Comparison of ENCODE assay signal across 17 mouse cellular contexts in the genomic region with DNA sequence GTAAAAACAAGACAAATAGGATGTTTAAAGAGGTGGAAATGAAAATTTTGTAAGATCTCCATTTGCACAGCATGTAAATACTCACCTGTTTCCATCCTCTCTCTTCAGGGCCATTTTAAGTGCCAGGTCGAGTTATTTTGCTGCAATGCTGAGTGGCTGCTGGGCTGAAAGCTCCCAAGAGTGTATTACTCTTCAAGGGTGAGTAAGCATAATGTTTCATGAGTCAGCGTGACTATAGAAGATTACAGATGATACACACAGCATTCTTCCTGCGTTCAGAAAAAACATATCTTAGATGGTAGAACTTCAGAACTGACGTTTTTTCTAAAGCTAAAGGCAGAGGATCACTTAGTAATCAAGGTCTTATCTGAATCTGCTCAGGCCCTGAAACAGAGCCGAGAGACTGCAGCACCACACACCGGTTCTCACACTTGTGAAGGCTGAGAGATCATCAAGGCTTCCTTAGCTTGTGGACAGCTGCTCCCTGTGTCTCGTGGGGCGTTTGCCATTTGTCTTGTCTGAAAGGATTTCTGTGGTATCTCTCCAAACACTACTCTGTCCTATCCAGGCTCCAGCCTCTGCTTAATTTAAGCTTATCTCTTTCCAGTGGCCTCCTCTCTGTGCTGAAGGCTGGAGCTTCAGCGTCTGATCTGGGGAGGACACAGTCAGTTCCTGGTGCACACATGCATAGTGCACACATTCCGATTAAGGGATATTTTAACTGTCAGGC. TPM values are rescaled to one million over a fixed set of nuclear protein-coding genes. Genes with fewer than 3 reads are reported as not detected.
DNase-seq lines count a peak whose midpoint lies in the region; ATAC-seq and TF ChIP-seq lines count a peak whose summit lies in the region.
"Had no signal": no experiment of that assay in that cellular context is flagged by ENCODE, and none has a peak within 500 bp of the region (broad histone marks: within the 10 kb centered on the region; RNA-seq: fewer than 3 reads in every experiment).

No protein-coding gene starts in this region.

- TF ChIP-seq RAD21 in MEL (IDR thresholded peaks at IDR 0.05; ENCODE audit: low read depth, low read length): no peak

- H3K4me2 ChIP-seq in heart, embryonic 11.5 days: no peak overlapping the region
- peak overlapping the region; percentile 50 for H3K4me2 ChIP-seq in liver, embryonic 15.5 days
- H3K4me2 ChIP-seq in hindbrain, embryonic 16.5 days (ENCODE audit: low read length): no peak overlapping the region
- H3K4me2 ChIP-seq: lung, embryonic 15.5 days had no signal

- no peak overlapping the region for H3K4me3 ChIP-seq in heart, embryonic 11.5 days (ENCODE audit: low read depth, low read length)
- H3K4me3 ChIP-seq in MEL (ENCODE audit: control insufficient read depth in 1 of 2, insufficient read depth in 1 of 2, low read depth in 2 of 2, low read length in 2 of 2): peak overlapping the region; percentile 31 to 38
- H3K4me3 ChIP-seq in liver, embryonic 15.5 days (replicated peaks): no peak overlapping the region
- H3K4me3 ChIP-seq in hindbrain, embryonic 16.5 days (ENCODE audit: low read length): no peak overlapping the region
- H3K4me3 ChIP-seq: layer of hippocampus, adult 2 months; lung, embryonic 15.5 days; midbrain, embryonic 10.5 days had no signal

- H3K27ac ChIP-seq in heart, embryonic 11.5 days (ENCODE audit: low read depth, low read length): peak overlapping the region; percentile 35
- H3K27ac ChIP-seq in MEL (ENCODE audit: control insufficient read depth, low read depth, low read length): peak overlapping the region; percentile 65
- peak overlapping the region; percentile 92 for H3K27ac ChIP-seq in liver, embryonic 15.5 days (replicated peaks)
- H3K27ac ChIP-seq in hindbrain, embryonic 16.5 days (ENCODE audit: low read depth, low read length): no peak overlapping the region
- H3K27ac ChIP-seq: layer of hippocampus, adult 2 months; lung, embryonic 15.5 days; midbrain, embryonic 10.5 days had no signal

- peaks cover 9% of the 10 kb centered on the region; the same call in 1 of the 2 replicates for H3K4me1 ChIP-seq in heart, embryonic 11.5 days (ENCODE audit: control insufficient read depth, insufficient read depth, low read length)
- peaks cover 6 to 9% of the 10 kb centered on the region in 2 experiments; a peak in 3 of 4 replicates for H3K4me1 ChIP-seq in MEL (ENCODE audit: control insufficient read depth in 1 of 2, insufficient read depth in 2 of 2, low read length in 2 of 2)
- peaks cover 23% of the 10 kb centered on the region for H3K4me1 ChIP-seq in liver, embryonic 15.5 days (replicated peaks)
- H3K4me1 ChIP-seq in hindbrain, embryonic 16.5 days (ENCODE audit: control insufficient read depth, insufficient read depth, low read depth, low read length): no peaks in the 10 kb centered on the region
- H3K4me1 ChIP-seq: lung, embryonic 15.5 days had no signal

- H3K79me2 ChIP-seq in MEL (ENCODE audit: control insufficient read depth, insufficient read depth, low read length, poor library complexity): no peaks in the 10 kb centered on the region

- H3K27me3 ChIP-seq in heart, embryonic 11.5 days (ENCODE audit: control insufficient read depth, insufficient read depth, low read length): no peaks in the 10 kb centered on the region
- H3K27me3 ChIP-seq in MEL (ENCODE audit: control insufficient read depth in 1 of 2, insufficient read depth in 2 of 2, low read length in 2 of 2): no peaks in the 10 kb centered on the region
- H3K27me3 ChIP-seq in liver, embryonic 15.5 days: no peaks in the 10 kb centered on the region
- H3K27me3 ChIP-seq in hindbrain, embryonic 16.5 days (replicated peaks; ENCODE audit: control insufficient read depth, insufficient read depth, low read length): no peaks in the 10 kb centered on the region
- H3K27me3 ChIP-seq: lung, embryonic 15.5 days had no signal

- intact Hi-C loops in heart, postnatal 36 days (cut with DNase I): no loop called here

- 31% methylated on average over 10 of the region's 10 CpGs for WGBS in heart, embryonic 11.5 days (ENCODE audit: insufficient replicate concordance)
- WGBS in liver, embryonic 15.5 days (ENCODE audit: insufficient replicate concordance): 30% methylated on average over 10 of the region's 10 CpGs
- WGBS in hindbrain, embryonic 16.5 days: 77% methylated on average over 10 of the region's 10 CpGs

- no peak overlapping the region for H3K9ac ChIP-seq in heart, embryonic 11.5 days (ENCODE audit: low read depth, low read length)
- peak overlapping the region; percentile 13 for H3K9ac ChIP-seq in MEL (ENCODE audit: control insufficient read depth, low read depth, low read length, poor library complexity, severe bottlenecking)
- no peak overlapping the region for H3K9ac ChIP-seq in liver, embryonic 15.5 days
- H3K9ac ChIP-seq in hindbrain, embryonic 16.5 days (ENCODE audit: low read depth, low read length): no peak overlapping the region
- H3K9ac ChIP-seq: lung, embryonic 15.5 days had no signal

- H3K36me3 ChIP-seq in heart, embryonic 11.5 days (ENCODE audit: control insufficient read depth, insufficient read depth, low read length): no peaks in the 10 kb centered on the region
- H3K36me3 ChIP-seq in MEL (ENCODE audit: control insufficient read depth in 1 of 2, insufficient read depth in 2 of 2, low read length in 2 of 2): peaks cover 0 to 11% of the 10 kb centered on the region in 2 experiments; a peak in 2 of 4 replicates
- H3K36me3 ChIP-seq in liver, embryonic 15.5 days (replicated peaks): 0 out of 2 replicates have a peak, but pooled peaks cover 2% of the 10 kb centered on the region
- peaks cover 11% of the 10 kb centered on the region for H3K36me3 ChIP-seq in hindbrain, embryonic 16.5 days (ENCODE audit: control insufficient read depth, insufficient read depth, low read length)

- TF ChIP-seq POLR2A in MEL (IDR thresholded peaks at IDR 0.05; ENCODE audit: control insufficient read depth in 1 of 2, insufficient read depth in 1 of 2, low read depth in 1 of 2, low read length in 2 of 2, poor library complexity in 1 of 2): no peak

- peak; percentile 78 for ATAC-seq in heart, embryonic 11.5 days (replicated peaks; ENCODE audit: insufficient number of reproducible peaks, low FRiP score, low TSS enrichment)
- ATAC-seq in liver, embryonic 15.5 days (ENCODE audit: insufficient read depth): peak; percentile 95
- no peak for ATAC-seq in hindbrain, embryonic 16.5 days
- ATAC-seq: CD4-positive, CD25-positive, alpha-beta regulatory T cell, adult 4 months had no signal

- no peaks in the 10 kb centered on the region for H3K9me3 ChIP-seq in heart, embryonic 11.5 days (replicated peaks; ENCODE audit: control insufficient read depth, low read length)
- no peaks in the 10 kb centered on the region for H3K9me3 ChIP-seq in MEL (replicated peaks; ENCODE audit: insufficient read depth, low read length)
- no peaks in the 10 kb centered on the region for H3K9me3 ChIP-seq in liver, embryonic 15.5 days (replicated peaks)
- H3K9me3 ChIP-seq in hindbrain, embryonic 16.5 days (ENCODE audit: control insufficient read depth, low read length): no peaks in the 10 kb centered on the region
- H3K9me3 ChIP-seq: lung, embryonic 15.5 days; midbrain, embryonic 10.5 days had no signal

- peak in 1 of 2 experiments; percentile 38; a peak in 3 of 4 replicates for TF ChIP-seq EP300 in MEL (IDR thresholded peaks at IDR 0.05; ENCODE audit: low read depth in 1 of 2, low read length in 2 of 2)

- no peak for DNase-seq in heart, postnatal 36 days
- DNase-seq in MEL (ENCODE audit: low read depth, low spot score): peak; percentile 81
- peak; percentile 36 for DNase-seq in c-Kit-positive CD71-positive TER-119-negative erythroid progenitor cells, embryonic 14.5 days (ENCODE audit: low read depth)
- no peak for DNase-seq in right cerebral cortex, postnatal 36 days (ENCODE audit: low spot score in 2 of 2)
- DNase-seq in ovary, adult 18-20 months (ENCODE audit: low spot score): no peak
- DNase-seq: adrenal gland, postnatal 36 days; cerebellum, adult 11-12 months; heart, postnatal 10 days had no signal

- no peak for TF ChIP-seq CTCF in MEL (IDR thresholded peaks at IDR 0.05 in 2 of 3, conservative IDR thresholded peaks at IDR 0.05 in 1 of 3; ENCODE audit: control insufficient read depth in 1 of 3, insufficient read depth in 1 of 3, low read depth in 2 of 3, low read length in 3 of 3, poor library complexity in 1 of 3, severe bottlenecking in 1 of 3)

TF ChIP-seq in MEL, 35 proteins besides CTCF, POLR2A, EP300 and RAD21 (continues in another document):
- no peak for TF ChIP-seq ZKSCAN1 (IDR thresholded peaks at IDR 0.05; ENCODE audit: low read depth, low read length)
- TF ChIP-seq BHLHE40 (IDR thresholded peaks at IDR 0.05; ENCODE audit: borderline replicate concordance, low read depth, low read length): 0 out of 2 replicates have a peak, but pooled peaks have one; percentile 32
- no peak for TF ChIP-seq SMC3 (IDR thresholded peaks at IDR 0.05; ENCODE audit: low read depth, low read length)
- TF ChIP-seq KAT2A (conservative IDR thresholded peaks at IDR 0.05; ENCODE audit: low read depth, low read length): no peak

RNA-seq across cellular contexts. Expression of a gene that starts 33.0 kb away (rescaled TPM):
- 3.6 and 4.2 TPM in 2 replicates for polyA plus RNA-seq in heart, embryonic 11.5 days (2014; fragmentation: Nextera tagmentation; extraction: Ambion mirVana)
- 1 to 10 TPM; 4.5 to 6.2 TPM for total RNA-seq in heart, postnatal 36 days (2021)
- 1.2 and 1.6 TPM in 2 replicates for total RNA-seq in MEL (2012; rRNA removed)
- 1 to 10 TPM in 1 of 2 experiments, not detected in 1; 2.4 TPM for polyA plus RNA-seq in MEL (2012; ENCODE audit: insufficient read depth in 1 of 2, insufficient read length in 2 of 2, low read depth in 1 of 2, low replicate concordance in 2 of 2, missing spikeins in 1 of 2)
- polyA plus RNA-seq in liver, embryonic 15.5 days (2015; fragmentation: Nextera tagmentation; extraction: Ambion mirVana): 1.2 and 1.4 TPM in 2 replicates
- 19.9 and 24.6 TPM in 2 replicates for polyA plus RNA-seq in hindbrain, embryonic 16.5 days (2015; fragmentation: Nextera tagmentation; extraction: Ambion mirVana)

RNA-seq across cellular contexts. Expression of a gene that starts 36.7 kb away (rescaled TPM):
- 0.23 and 0.40 TPM in 2 replicates for polyA plus RNA-seq in heart, embryonic 11.5 days (2014; fragmentation: Nextera tagmentation; extraction: Ambion mirVana)
- under 1 TPM in 1 of 2 experiments, not detected in 1; 0.17 TPM for total RNA-seq in heart, postnatal 36 days (2021)
- total RNA-seq in MEL (2012; rRNA removed): 0.04 TPM in 1 of 2 replicates, not detected in the other
- polyA plus RNA-seq in MEL (2012; ENCODE audit: insufficient read depth in 1 of 2, insufficient read length in 2 of 2, low read depth in 1 of 2, low replicate concordance in 2 of 2, missing spikeins in 1 of 2): under 1 TPM in 1 of 2 experiments, not detected in 1; 0.21 TPM
- polyA plus RNA-seq in liver, embryonic 15.5 days (2015; fragmentation: Nextera tagmentation; extraction: Ambion mirVana): 0.05 TPM in 1 of 2 replicates, not detected in the other
- 0.28 and 0.55 TPM in 2 replicates for polyA plus RNA-seq in hindbrain, embryonic 16.5 days (2015; fragmentation: Nextera tagmentation; extraction: Ambion mirVana)
- total RNA-seq: adrenal gland, postnatal 36 days; heart, postnatal 10 days had no signal

RNA-seq across cellular contexts. Expression of a gene that starts 39.4 kb away (rescaled TPM):
- not detected in 2 replicates for polyA plus RNA-seq in heart, embryonic 11.5 days (2014; fragmentation: Nextera tagmentation; extraction: Ambion mirVana)
- not detected for total RNA-seq in heart, postnatal 36 days (2021)
- total RNA-seq in MEL (2012; rRNA removed): not detected in 2 replicates
- polyA plus RNA-seq in MEL (2012; ENCODE audit: insufficient read depth in 1 of 2, insufficient read length in 2 of 2, low read depth in 1 of 2, low replicate concordance in 2 of 2, missing spikeins in 1 of 2): not detected
- polyA plus RNA-seq in liver, embryonic 15.5 days (2015; fragmentation: Nextera tagmentation; extraction: Ambion mirVana): not detected in 2 replicates
- not detected in 2 replicates for polyA plus RNA-seq in hindbrain, embryonic 16.5 days (2015; fragmentation: Nextera tagmentation; extraction: Ambion mirVana)
- total RNA-seq: adrenal gland, postnatal 36 days; gastrocnemius, postnatal 4 days; heart, postnatal 10 days had no signal
- polyA plus RNA-seq: CD4-positive, CD25-positive, alpha-beta regulatory T cell, adult 4 months; kidney, embryonic 14.5 days; lung, embryonic 15.5 days; midbrain, embryonic 10.5 days had no signal

Comparison
In these comparisons a context has a peak if more than half of its experiments do, and no peak if none do; other contexts are left out.
1. H3K4me3 ChIP-seq: peak in MEL (2 of 2); none in heart, embryonic 11.5 days (single experiment), liver, embryonic 15.5 days (single experiment) and hindbrain, embryonic 16.5 days (single experiment).
2. DNase-seq: peak in MEL (single experiment) and c-Kit-positive CD71-positive TER-119-negative erythroid progenitor cells, embryonic 14.5 days (single experiment); none in heart, postnatal 36 days (0 of 2), right cerebral cortex, postnatal 36 days (0 of 2) and ovary, adult 18-20 months (single experiment).